Mouse (Mus musculus): Measurements from ENCODE around the gene Slc9a8.

Gene Slc9a8

GRCm38 (mm10) chr2:167483827-167484410 is 62.4 kb downstream of the Slc9a8 start:
- DNase-seq: no peak

- DNase-seq: no peak
Measured at GRCm38 (mm10) chr2:167484932-167485331, 63.4 kb downstream of the Slc9a8 start.

GRCm38 (mm10) chr2:167485501-167486377 is 64.2 kb downstream of the Slc9a8 start:
- DNase-seq: no peak

GRCm38 (mm10) chr2:167486573-167486972 is 65.1 kb downstream of the Slc9a8 start:
- DNase-seq: no peak

- DNase-seq: no peak
Measured at GRCm38 (mm10) chr2:167487551-167487950, 66.0 kb downstream of the Slc9a8 start.

GRCm38 (mm10) chr2:167487994-167488393 is 66.5 kb downstream of the Slc9a8 start:
- DNase-seq: no peak

GRCm38 (mm10) chr2:167490813-167491525 is 69.5 kb downstream of the Slc9a8 start:
- no peak for DNase-seq

- peak in 1 of 2 experiments; percentile 64 for DNase-seq
Measured at GRCm38 (mm10) chr2:167491757-167492708, 70.5 kb downstream of the Slc9a8 start, which contains the start of gene Rnf114. Rnf114 (plus strand) TSS chr2:167492645.

- peak; percentile 93 to 94 for DNase-seq
Measured at GRCm38 (mm10) chr2:167492713-167493636, 71.5 kb downstream of the Slc9a8 start, which contains the start of gene Spata2. Spata2 (minus strand) TSS chr2:167492887.

GRCm38 (mm10) chr2:167496437-167496836 is 74.9 kb downstream of the Slc9a8 start:
- DNase-seq: no peak

GRCm38 (mm10) chr2:167497272-167497671 is 75.8 kb downstream of the Slc9a8 start:
- DNase-seq: peak; percentile 60 to 73

- no peak for DNase-seq
Measured at GRCm38 (mm10) chr2:167502554-167503252, 81.2 kb downstream of the Slc9a8 start.

GRCm38 (mm10) chr2:167503253-167503895 is 81.9 kb downstream of the Slc9a8 start:
- peak; percentile 94 to 95 for DNase-seq

- peak; percentile 71 to 77 for DNase-seq
Measured at GRCm38 (mm10) chr2:167503896-167504349, 82.4 kb downstream of the Slc9a8 start.

- peak in 1 of 2 experiments; percentile 27 for DNase-seq
Measured at GRCm38 (mm10) chr2:167505127-167505526, 83.6 kb downstream of the Slc9a8 start.

- no peak for DNase-seq
Measured at GRCm38 (mm10) chr2:167506546-167507260, 85.2 kb downstream of the Slc9a8 start.

- no peak for DNase-seq
Measured at GRCm38 (mm10) chr2:167507719-167508385, 86.3 kb downstream of the Slc9a8 start.

GRCm38 (mm10) chr2:167508569-167508968 is 87.1 kb downstream of the Slc9a8 start:
- no peak for DNase-seq
